Mouse (Mus musculus) heart, adult 2 months (tissue): ENCODE measurements around the gene Gm20388.

ENCODE experiments used
- CTCF ChIP-seq: fragments of 200-600 bp; IDR thresholded peaks from 2 replicates; pipeline ENCODE4 v1.8.1; 2022; ENCODE audit warnings: antibody characterized with exemption, mild to moderate bottlenecking, moderate library complexity
- EP300 ChIP-seq: fragments of 200-500 bp; IDR thresholded peaks from 2 replicates; pipeline ENCODE4 v1.6.1; 2011; ENCODE audit warnings: low read depth, low read length, control low read depth; ENCODE audit not compliant: insufficient read depth
- POLR2A ChIP-seq: fragments of 200-500 bp; IDR thresholded peaks from 2 replicates; pipeline ENCODE4 v1.6.1; 2011; ENCODE audit warnings: mild to moderate bottlenecking, low read depth, low read length, control low read depth; ENCODE audit not compliant: insufficient read depth

DNA sequence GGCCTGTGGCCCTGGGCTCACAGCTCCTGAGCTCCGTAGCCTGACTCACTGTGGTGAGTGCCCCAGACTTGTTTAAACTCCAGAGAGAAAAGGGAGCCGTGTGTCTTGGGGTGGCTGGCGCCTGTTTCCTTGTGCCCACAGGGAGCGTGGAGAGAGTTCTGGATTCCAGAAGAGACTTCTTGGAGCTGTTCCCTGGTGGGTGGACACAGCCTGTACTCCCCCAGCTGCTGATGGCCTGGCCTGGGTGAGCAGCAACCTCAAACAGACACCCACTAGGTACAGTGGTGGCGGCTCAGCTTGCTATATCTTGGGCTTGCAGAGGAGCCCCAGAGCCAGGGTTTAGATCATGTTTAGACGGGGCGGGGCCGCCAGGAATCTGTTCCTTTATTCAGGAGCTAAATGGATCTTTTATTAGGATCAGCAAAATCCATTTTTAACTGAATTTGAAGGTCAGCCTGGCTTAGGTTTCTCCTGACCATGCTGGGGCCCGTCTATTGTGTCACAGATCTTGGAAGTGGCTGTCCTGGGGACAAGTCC is 339.2 kb downstream of the Gm20388 start:
- TF ChIP-seq POLR2A, result no peak
- no peak for TF ChIP-seq CTCF
- no peak for TF ChIP-seq EP300
